Mouse (Mus musculus) bone marrow macrophage, adult 2 months (primary cell): ENCODE results near the gene Slc30a4.

ENCODE experiments used
- CTCF ChIP-seq: IDR thresholded peaks from 2 replicates; pipeline ENCODE4 v1.5.1; 2012; ENCODE audit warnings: low read depth, mild to moderate bottlenecking, low read length, moderate library complexity
- POLR2A ChIP-seq: IDR thresholded peaks from 2 replicates; pipeline ENCODE4 v1.6.1; 2012; ENCODE audit warnings: mild to moderate bottlenecking, low read depth, low read length, borderline replicate concordance

GRCm38 (mm10) chr2:122659825-122660224, 42.6 kb downstream of the Slc30a4 start:
- TF ChIP-seq CTCF: no peak
- TF ChIP-seq POLR2A: no peak
